Mouse (Mus musculus) forebrain, postnatal 0 days (tissue): ENCODE data around the gene Cpa4. TPM values are rescaled to one million over a fixed set of nuclear protein-coding genes. Genes with fewer than 3 reads are reported as not detected.

Source experiments
- ATAC-seq: fragments of 200-750 bp; cut with Nextera tagmentation; 2 replicates; pipeline ENCODE4 v1.8.0; 2017; ENCODE audit warnings: mild to moderate bottlenecking, moderate library complexity
- DNase-seq: peaks from one replicate; pipeline ENCODE4 v3.0.0-alpha.2; 2015
- H3K27ac ChIP-seq: fragments of 300-500 bp; sonication (generic); 2 replicates; pipeline ENCODE4 v1.5.1; 2014; ENCODE audit warnings: low read depth, mild to moderate bottlenecking, antibody characterized with exemption, low read length, moderate library complexity, mixed read lengths
- H3K27me3 ChIP-seq: fragments of 300-500 bp; sonication (generic); 2 replicates; pipeline ENCODE4 v1.6.1; 2014; ENCODE audit warnings: mild to moderate bottlenecking, low read length, mixed read lengths; ENCODE audit not compliant: insufficient read depth
- H3K36me3 ChIP-seq: fragments of 300-500 bp; sonication (generic); 2 replicates; pipeline ENCODE4 v1.6.1; 2014; ENCODE audit warnings: mild to moderate bottlenecking, moderate library complexity; ENCODE audit not compliant: insufficient read depth
- H3K4me1 ChIP-seq: fragments of 300-500 bp; sonication (generic); 2 replicates; pipeline ENCODE4 v1.6.1; 2014; ENCODE audit warnings: antibody characterized with exemption; ENCODE audit not compliant: insufficient read depth
- H3K4me2 ChIP-seq: fragments of 300-500 bp; sonication (generic); 2 replicates; pipeline ENCODE4 v1.6.1; 2014; ENCODE audit warnings: low read depth, mild to moderate bottlenecking, moderate library complexity
- H3K4me3 ChIP-seq: fragments of 300-500 bp; sonication (generic); 2 replicates; pipeline ENCODE4 v1.5.1; 2014; ENCODE audit warnings: low read depth, low read length, mixed read lengths
- H3K9ac ChIP-seq: fragments of 300-500 bp; sonication (generic); 2 replicates; pipeline ENCODE4 v1.6.1; 2014; ENCODE audit warnings: mild to moderate bottlenecking
- H3K9me3 ChIP-seq: fragments of 300-500 bp; sonication (generic); 2 replicates; pipeline ENCODE4 v1.6.1; 2016; ENCODE audit warnings: low read length
- CTCF ChIP-seq: sonication (generic); IDR thresholded peaks from 2 replicates; pipeline ENCODE4 v1.5.1; 2016; ENCODE audit warnings: antibody characterized with exemption, control low read depth, low read depth
- WGBS: fragments of 180-500 bp; shearing (Covaris S2); extraction: QIAGEN DNeasy Blood & Tissue Kit; methylation state at CpG from one replicate; pipeline ENCODE4 v1.1.7; 2014; 5-methylcytosine and 5-hydroxymethylcytosine counted together
- polyA plus RNA-seq: library from polyadenylated mRNA; unstranded; fragments of >200 nt; fragmentation: Nextera tagmentation; extraction: Ambion mirVana; gene quantifications from 2 replicates; pipeline ENCODE4 v1.2.1, GENCODE M21; 2015
- total RNA-seq: library from RNA; depleted of rRNA; stranded (reverse); fragments of >200 nt; gene quantifications from 2 replicates; pipeline ENCODE4 v1.2.3, GENCODE M21; 2014

Gene Cpa4
- total and polyA plus RNA-seq, 2 experiments from 2014 or later: 0.38 to 0.88 TPM

- peaks cover 32% of the 10 kb centered on the region for H3K4me1 ChIP-seq
- no peaks in the 10 kb centered on the region for H3K9me3 ChIP-seq
- peak overlapping the region; percentile 88 for H3K27ac ChIP-seq
- H3K36me3 ChIP-seq: no peaks in the 10 kb centered on the region
- WGBS: 3% methylated on average over 17 of the region's 17 CpGs
- H3K27me3 ChIP-seq: no peaks in the 10 kb centered on the region
- H3K4me3 ChIP-seq: peak overlapping the region; percentile 22
- H3K4me2 ChIP-seq: peak overlapping the region; percentile 53
- DNase-seq (peak; percentile 78), ATAC-seq (peak; percentile 36; the same call in 1 of the 2 replicates)
- H3K9ac ChIP-seq: peak overlapping the region; percentile 36
- TF ChIP-seq CTCF: no peak
Observed at GRCm38 (mm10) chr6:30547274-30547645, 20.9 kb upstream of the Cpa4 start.

DNA sequence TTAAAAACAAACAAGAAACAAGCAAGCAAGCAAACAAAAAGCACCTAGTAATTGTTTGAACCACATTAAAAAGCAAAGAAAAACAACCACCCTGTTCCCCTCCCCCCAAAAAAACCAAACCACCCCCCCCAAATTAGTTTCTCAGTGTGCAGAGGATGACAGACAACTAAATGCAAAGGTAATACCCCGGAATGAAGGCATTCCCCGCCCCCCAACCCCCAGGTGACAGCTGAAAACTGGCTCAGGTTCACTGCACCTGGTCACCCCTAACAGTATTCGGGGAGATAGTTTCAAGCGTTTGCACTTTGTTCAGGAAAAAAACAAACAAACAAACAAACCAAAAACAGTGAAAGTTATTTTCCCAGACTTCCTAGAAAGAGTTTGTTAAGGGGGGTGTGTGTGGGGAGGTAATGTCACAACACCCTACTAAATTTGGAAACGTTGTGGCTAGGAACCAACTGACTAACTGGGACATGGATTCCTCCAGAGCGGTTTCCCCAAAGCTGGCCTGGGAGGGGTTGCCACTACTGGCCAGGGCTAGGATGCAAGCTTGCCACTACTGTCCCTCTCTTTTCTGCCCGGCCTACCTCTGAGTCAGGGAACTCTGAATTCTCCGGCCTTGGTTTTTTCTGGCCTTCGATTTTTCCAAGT, 20.4 kb upstream of the Cpa4 start:
- Histone ChIP-seq H3K9me3 (no peaks in the 10 kb centered on the region), H3K9ac (no peak overlapping the region), H3K27me3 (no peaks in the 10 kb centered on the region), H3K36me3 (no peaks in the 10 kb centered on the region), H3K27ac (peak overlapping the region; percentile 88; the same call in 1 of the 2 replicates), H3K4me3 (peak overlapping the region; percentile 22; the same call in 1 of the 2 replicates), H3K4me2 (peak overlapping the region; percentile 53), H3K4me1 (peaks cover 36% of the 10 kb centered on the region)
- ATAC-seq (no peak), DNase-seq (no peak)
- TF ChIP-seq CTCF: no peak
- 20% methylated on average over 9 of the region's 9 CpGs for WGBS

GRCm38 (mm10) chr6:30549231-30549761, 18.9 kb upstream of the Cpa4 start:
- Histone ChIP-seq H3K4me2 (no peak overlapping the region), H3K27ac (peak overlapping the region; percentile 17; the same call in 1 of the 2 replicates), H3K27me3 (no peaks in the 10 kb centered on the region), H3K36me3 (no peaks in the 10 kb centered on the region), H3K4me3 (no peak overlapping the region), H3K4me1 (peaks cover 39% of the 10 kb centered on the region), H3K9ac (no peak overlapping the region), H3K9me3 (no peaks in the 10 kb centered on the region)
- ATAC-seq (no peak), DNase-seq (peak; percentile 50)
- no peak for TF ChIP-seq CTCF
- WGBS: 17% methylated on average over 15 of the region's 15 CpGs

GRCm38 (mm10) chr6:30550496-30551192, 17.5 kb upstream of the Cpa4 start:
- H3K4me2 ChIP-seq: no peak overlapping the region
- H3K4me1 ChIP-seq: peaks cover 39% of the 10 kb centered on the region

DNA sequence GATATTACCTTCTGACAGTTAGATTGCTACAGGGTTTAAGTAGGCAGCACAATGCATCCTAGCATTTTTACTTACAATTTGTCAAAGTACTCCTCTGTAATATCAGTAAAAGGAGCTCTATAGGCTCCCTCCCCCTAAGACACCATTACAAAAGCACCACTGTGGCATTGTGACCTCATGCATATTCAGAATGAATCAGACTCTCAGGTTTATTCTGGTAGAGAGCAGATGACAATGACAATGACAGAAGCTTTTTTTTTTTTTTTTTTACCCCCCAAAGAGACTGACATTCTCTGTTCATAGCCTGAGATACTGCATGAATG, 17.0 kb upstream of the Cpa4 start:
- no peaks in the 10 kb centered on the region for H3K36me3 ChIP-seq
- H3K9ac ChIP-seq: no peak overlapping the region
- DNase-seq: peak; percentile 52
- H3K27ac ChIP-seq: peak overlapping the region; percentile 84
- H3K4me3 ChIP-seq: no peak overlapping the region
- no peaks in the 10 kb centered on the region for H3K27me3 ChIP-seq
- H3K9me3 ChIP-seq: no peaks in the 10 kb centered on the region
- no peak for TF ChIP-seq CTCF
- H3K4me1 ChIP-seq: peaks cover 39% of the 10 kb centered on the region
- H3K4me2 ChIP-seq: no peak overlapping the region; the same call in 1 of the 2 replicates
- ATAC-seq: peak; percentile 46; the same call in 1 of the 2 replicates

More at GRCm38 (mm10) chr6:30550496-30551192, 17.5 kb upstream of the Cpa4 start:
- peak overlapping the region; percentile 84 for H3K27ac ChIP-seq
- H3K9ac ChIP-seq: no peak overlapping the region
- H3K27me3 ChIP-seq: no peaks in the 10 kb centered on the region
- DNase-seq (no peak), ATAC-seq (no peak)
- H3K9me3 ChIP-seq: no peaks in the 10 kb centered on the region
- no peaks in the 10 kb centered on the region for H3K36me3 ChIP-seq
- TF ChIP-seq CTCF: no peak
- no peak overlapping the region for H3K4me3 ChIP-seq
- 45% methylated on average over 7 of the region's 7 CpGs for WGBS

- DNase-seq (peak; percentile 85), ATAC-seq (peak; percentile 87)
- Histone ChIP-seq H3K36me3 (no peaks in the 10 kb centered on the region), H3K27me3 (no peaks in the 10 kb centered on the region), H3K9ac (peak overlapping the region; percentile 64), H3K4me3 (peak overlapping the region; percentile 29), H3K9me3 (no peaks in the 10 kb centered on the region), H3K27ac (peak overlapping the region; percentile 84), H3K4me2 (peak overlapping the region; percentile 64), H3K4me1 (peaks cover 32% of the 10 kb centered on the region)
- TF ChIP-seq CTCF: peak; percentile 55
- WGBS: 14% methylated on average over 23 of the region's 23 CpGs
Observed at GRCm38 (mm10) chr6:30551644-30552580, 16.3 kb upstream of the Cpa4 start.
